Mouse (Mus musculus) hindbrain, embryonic 11.5 days (tissue): Measurements from ENCODE around the gene Stk11ip. TPM values are rescaled to one million over a fixed set of nuclear protein-coding genes. Genes with fewer than 3 reads are reported as not detected.
A peak's percentile ranks its signal among the peaks of the same experiment; 100 is the strongest.

Source experiments
- ATAC-seq: fragments of 200-750 bp; cut with Nextera tagmentation; 2 replicates; pipeline ENCODE4 v1.8.0; 2017; ENCODE audit warnings: mild to moderate bottlenecking, moderate TSS enrichment, moderate library complexity; ENCODE audit not compliant: low FRiP score
- DNase-seq: peaks from one replicate; pipeline ENCODE4 v3.0.0-alpha.2; 2015; ENCODE audit warnings: low spot score
- H3K27ac ChIP-seq: fragments of 300-500 bp; sonication (generic); 2 replicates; pipeline ENCODE4 v1.5.1; 2014; ENCODE audit warnings: mild to moderate bottlenecking, low read depth, low read length
- H3K27me3 ChIP-seq: fragments of 300-500 bp; sonication (generic); 2 replicates; pipeline ENCODE4 v1.6.1; 2014; ENCODE audit warnings: mild to moderate bottlenecking, low read length, moderate library complexity, mixed read lengths; ENCODE audit not compliant: control insufficient read depth, insufficient read depth
- H3K36me3 ChIP-seq: fragments of 300-500 bp; sonication (generic); 2 replicates; pipeline ENCODE4 v1.6.1; 2014; ENCODE audit warnings: mild to moderate bottlenecking, low read length, moderate library complexity, mixed read lengths; ENCODE audit not compliant: control insufficient read depth, insufficient read depth
- H3K4me1 ChIP-seq: fragments of 300-500 bp; sonication (generic); replicated peaks from 2 replicates; pipeline ENCODE4 v1.6.1; 2014; ENCODE audit warnings: low read length, mixed read lengths; ENCODE audit not compliant: control insufficient read depth, insufficient read depth
- H3K4me2 ChIP-seq: fragments of 300-500 bp; sonication (generic); replicated peaks from 2 replicates; pipeline ENCODE4 v1.6.1; 2014; ENCODE audit warnings: mild to moderate bottlenecking, low read depth, low read length
- H3K4me3 ChIP-seq: fragments of 300-500 bp; sonication (generic); 2 replicates; pipeline ENCODE4 v1.5.1; 2014; ENCODE audit warnings: low read depth, low read length
- H3K9ac ChIP-seq: fragments of 300-500 bp; sonication (generic); 2 replicates; pipeline ENCODE4 v1.6.1; 2014; ENCODE audit warnings: low read depth, low read length
- H3K9me3 ChIP-seq: fragments of 300-500 bp; sonication (generic); 2 replicates; pipeline ENCODE4 v1.6.1; 2016; ENCODE audit warnings: low read length; ENCODE audit not compliant: control insufficient read depth
- WGBS: fragments of 180-500 bp; shearing (Covaris S2); extraction: QIAGEN DNeasy Blood & Tissue Kit; methylation state at CpG from one replicate; pipeline ENCODE4 v1.1.7; 2014; 5-methylcytosine and 5-hydroxymethylcytosine counted together
- polyA plus RNA-seq: library from polyadenylated mRNA; unstranded; fragments of >200 nt; fragmentation: Nextera tagmentation; extraction: Ambion mirVana; gene quantifications from 2 replicates; pipeline ENCODE4 v1.2.1, GENCODE M21; 2014

Stk11ip gene
- 11.8 and 13.4 TPM in 2 replicates for polyA plus RNA-seq

DNA sequence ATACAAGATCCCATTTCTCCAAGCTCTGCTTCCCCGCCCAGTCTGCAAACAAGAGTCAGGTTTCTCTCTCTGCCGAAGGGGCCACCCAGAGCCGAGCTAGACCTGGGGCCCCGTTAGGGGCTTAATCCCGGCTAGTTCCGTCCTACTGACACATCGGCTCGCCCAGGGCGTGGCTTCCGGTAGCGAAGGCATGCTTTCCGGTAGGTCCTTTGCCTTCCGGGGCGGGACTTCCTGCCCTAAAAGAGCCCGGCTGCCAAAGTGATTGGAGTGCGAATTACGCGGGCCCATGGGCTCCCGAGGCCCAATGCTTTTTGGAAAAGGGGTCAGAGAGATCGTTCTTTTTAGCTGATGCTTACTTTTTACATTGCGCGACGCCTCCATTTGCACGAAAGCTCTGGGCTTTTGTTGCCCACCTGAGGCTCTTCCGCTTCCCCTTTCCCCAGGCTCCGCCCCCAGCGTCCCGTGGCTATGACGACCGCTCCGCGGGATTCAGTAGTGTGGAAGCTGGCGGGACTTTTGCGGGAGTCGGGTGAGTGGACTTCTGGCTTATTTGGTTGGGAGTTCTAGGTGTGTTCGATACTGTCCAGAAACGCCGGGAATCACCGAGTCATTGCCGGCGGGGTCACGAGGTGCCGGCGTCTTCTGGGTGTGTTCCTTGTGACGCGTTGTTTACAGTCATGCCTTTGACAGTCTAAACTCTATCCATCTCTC lies at the start of gene Stk11ip:
Gene Stk11ip (plus strand): TSS at position 209 of the 711 bp plus-strand sequence.
- peak; percentile 97 for ATAC-seq
- under 1% methylated on average over 46 of the region's 46 CpGs for WGBS
- Histone ChIP-seq H3K4me1 (no peaks in the 10 kb centered on the region), H3K27ac (peak within 1 kb of the TSS; percentile 80), H3K9ac (peak within 1 kb of the TSS; percentile 51), H3K27me3 (no peaks in the 10 kb centered on the region), H3K4me3 (peak within 1 kb of the TSS; percentile 65), H3K36me3 (no peaks in the 10 kb centered on the region), H3K4me2 (peak within 1 kb of the TSS; percentile 56), H3K9me3 (no peaks in the 10 kb centered on the region)
- DNase-seq = peak; percentile 98

DNA sequence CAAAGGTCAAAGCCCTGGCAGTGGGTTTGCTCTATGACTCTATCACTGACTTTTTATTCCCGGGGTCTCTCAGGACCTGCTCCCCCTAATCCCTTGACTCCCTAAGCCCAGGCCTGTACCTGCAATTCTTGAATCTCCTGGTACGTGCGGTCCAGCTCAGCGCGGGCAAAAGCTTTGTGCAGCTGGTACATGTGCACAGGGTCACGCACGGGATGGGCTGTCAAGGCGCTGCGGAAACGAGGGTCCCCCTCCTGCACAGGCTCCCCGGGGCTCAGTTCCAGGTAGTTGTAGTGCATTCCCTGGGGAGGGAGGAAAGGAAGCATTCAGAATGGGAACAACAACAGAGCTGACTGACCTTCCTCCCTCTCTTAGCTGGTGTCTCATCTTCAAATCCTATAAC lies 44.9 kb upstream of the Stk11ip start:
- DNase-seq = no peak
- Histone ChIP-seq H3K4me2 (no peak overlapping the region), H3K27me3 (0 out of 2 replicates have a peak, but pooled peaks cover 5% of the 10 kb centered on the region), H3K9ac (no peak overlapping the region), H3K9me3 (no peaks in the 10 kb centered on the region), H3K36me3 (peaks cover 12% of the 10 kb centered on the region; the same call in 1 of the 2 replicates), H3K4me3 (no peak overlapping the region), H3K4me1 (0 out of 2 replicates have a peak, but pooled peaks cover 3% of the 10 kb centered on the region), H3K27ac (no peak overlapping the region)
- ATAC-seq = no peak
- WGBS = 97% methylated on average over 11 of the region's 11 CpGs

DNA sequence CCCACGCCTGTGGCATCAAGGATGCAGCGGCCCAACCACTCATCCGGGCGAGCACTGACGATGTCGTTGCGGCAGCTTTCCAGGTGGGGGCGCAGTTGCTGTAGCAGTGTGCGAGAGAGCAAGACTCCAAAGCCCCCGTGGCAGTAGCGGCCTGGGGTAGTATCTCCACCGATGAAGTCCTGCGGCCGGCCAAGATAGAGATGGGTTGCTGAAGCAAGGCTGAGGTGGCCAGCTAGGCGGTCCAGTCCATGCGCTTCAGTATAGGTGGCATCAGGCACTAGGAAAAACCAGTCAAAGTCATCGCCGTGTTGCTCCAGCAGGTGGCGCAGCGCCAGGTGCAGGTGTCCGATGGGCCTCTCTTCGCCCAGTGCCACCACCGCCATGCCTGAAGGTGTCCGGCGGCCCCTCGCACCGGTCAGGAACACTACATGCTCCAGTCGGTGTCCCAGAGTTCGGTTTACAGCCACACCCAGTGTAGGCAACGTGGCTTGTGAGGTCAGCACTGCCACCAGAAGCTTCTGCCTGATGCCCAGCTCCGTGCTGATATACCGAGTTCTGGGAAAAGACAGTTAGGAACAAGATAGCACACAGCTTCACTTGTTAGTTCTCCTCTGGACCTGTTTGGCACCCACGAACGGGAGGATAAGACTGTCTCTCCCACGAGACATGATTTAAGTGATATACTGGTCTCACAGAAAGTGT lies 43.9 kb upstream of the Stk11ip start:
- 12% methylated on average over 35 of the region's 35 CpGs for WGBS
- ATAC-seq (no peak), DNase-seq (peak; percentile 86)
- H3K9ac ChIP-seq = no peak overlapping the region
- H3K27me3 ChIP-seq = peaks cover 6% of the 10 kb centered on the region
- H3K36me3 ChIP-seq = peaks cover 12% of the 10 kb centered on the region; the same call in 1 of the 2 replicates
- H3K9me3 ChIP-seq = no peaks in the 10 kb centered on the region
- peak overlapping the region; percentile 10 for H3K4me3 ChIP-seq
- H3K4me1 ChIP-seq = 0 out of 2 replicates have a peak, but pooled peaks cover 3% of the 10 kb centered on the region
- no peak overlapping the region for H3K27ac ChIP-seq
- H3K4me2 ChIP-seq = peak overlapping the region; percentile 27

DNA sequence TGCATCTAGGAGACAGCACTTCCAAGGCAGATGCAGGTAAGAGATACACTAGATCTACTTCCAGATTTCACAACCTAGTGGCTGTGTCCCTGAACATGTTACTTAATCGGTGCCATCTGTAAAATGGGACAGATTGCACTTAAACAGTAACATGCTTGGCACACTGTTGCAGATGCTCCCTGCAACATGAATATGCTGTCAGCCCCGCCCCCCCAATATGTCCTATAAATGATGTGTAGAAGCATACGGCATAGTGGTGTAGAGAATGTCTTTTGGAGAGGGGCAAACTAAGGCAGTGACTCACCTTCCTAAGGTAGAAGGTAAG lies 43.4 kb upstream of the Stk11ip start:
- H3K4me3 ChIP-seq = peak overlapping the region; percentile 88
- no peak overlapping the region for H3K9ac ChIP-seq
- H3K4me1 ChIP-seq = 0 out of 2 replicates have a peak, but pooled peaks cover 3% of the 10 kb centered on the region
- 58% methylated on average over 3 of the region's 3 CpGs for WGBS
- H3K4me2 ChIP-seq = peak overlapping the region; percentile 92
- H3K27ac ChIP-seq = no peak overlapping the region
- peaks cover 11% of the 10 kb centered on the region for H3K27me3 ChIP-seq
- H3K36me3 ChIP-seq = peaks cover 15% of the 10 kb centered on the region; the same call in 1 of the 2 replicates
- DNase-seq = no peak
- no peak for ATAC-seq
- H3K9me3 ChIP-seq = no peaks in the 10 kb centered on the region

DNA sequence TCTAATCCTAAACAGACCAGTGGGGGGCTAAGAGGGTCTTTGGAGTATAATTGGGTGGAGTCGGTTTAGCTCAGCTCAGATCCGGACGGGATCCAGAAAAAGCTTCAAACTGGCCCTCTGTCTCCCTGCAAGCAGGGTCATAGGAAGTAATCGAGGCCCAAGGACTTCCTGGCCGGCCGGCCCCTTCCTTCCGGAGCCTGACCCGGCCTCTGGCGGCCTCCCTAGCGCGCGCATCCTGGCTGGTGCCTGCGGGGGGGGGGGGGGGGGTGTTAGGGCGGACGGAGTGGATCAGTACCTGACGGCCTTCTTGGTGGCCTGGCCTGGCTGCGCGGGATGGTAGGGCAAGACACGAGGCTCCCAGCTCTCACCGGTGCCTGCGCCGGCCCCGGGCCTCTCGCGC lies 42.8 kb upstream of the Stk11ip start:
- peak overlapping the region; percentile 92 for H3K4me2 ChIP-seq
- no peaks in the 10 kb centered on the region for H3K9me3 ChIP-seq
- WGBS = under 1% methylated on average over 18 of the region's 25 CpGs
- peak overlapping the region; percentile 76 for H3K27ac ChIP-seq
- DNase-seq (peak; percentile 41), ATAC-seq (no peak)
- peaks cover 11% of the 10 kb centered on the region; the same call in 1 of the 2 replicates for H3K36me3 ChIP-seq
- peaks cover 15% of the 10 kb centered on the region for H3K27me3 ChIP-seq
- H3K4me1 ChIP-seq = 0 out of 2 replicates have a peak, but pooled peaks cover 3% of the 10 kb centered on the region
- peak overlapping the region; percentile 84 for H3K9ac ChIP-seq
- H3K4me3 ChIP-seq = peak overlapping the region; percentile 88

DNA sequence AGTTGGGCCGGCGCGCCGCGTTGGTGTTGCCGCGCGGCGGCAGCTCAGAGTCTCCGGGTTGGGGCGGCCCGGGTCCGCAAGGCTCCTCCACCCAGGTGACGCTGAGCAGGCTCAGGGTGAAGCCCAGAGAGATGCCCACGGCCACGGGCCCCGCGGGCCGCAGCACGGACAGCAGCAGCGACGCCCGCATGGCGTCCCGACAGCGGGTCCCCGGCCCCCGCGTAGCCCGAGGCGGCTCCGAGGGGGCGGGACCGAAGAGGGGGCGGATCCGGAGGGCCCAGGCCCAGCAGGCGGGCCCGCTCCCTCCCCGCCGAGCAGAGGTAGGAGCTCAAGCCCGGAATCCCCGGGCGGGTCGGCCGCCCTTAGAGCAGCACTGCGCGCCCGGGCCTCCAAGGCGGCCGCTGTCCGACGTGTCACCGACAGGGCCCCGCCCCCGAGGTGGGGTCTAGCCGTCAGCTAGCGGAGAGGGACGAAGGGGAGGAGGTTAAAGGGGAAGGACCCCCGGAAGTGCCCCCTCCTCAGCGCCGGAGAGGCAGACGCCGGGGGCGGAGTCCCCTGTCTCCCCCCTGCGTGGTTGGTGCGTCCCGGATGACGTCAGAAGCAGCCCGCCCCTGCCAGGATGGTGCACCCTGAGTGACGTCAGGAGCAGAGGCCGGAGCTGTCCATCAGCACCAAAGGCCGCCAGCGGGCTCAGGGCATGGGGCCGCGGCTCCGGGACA lies 42.3 kb upstream of the Stk11ip start, which contains the start of the genes Chpf and Tmem198:
Gene Chpf (minus strand): TSS at position 392 of the 719 bp plus-strand sequence.
Gene Tmem198 (plus strand): TSS at position 617 of the 719 bp plus-strand sequence.
- Histone ChIP-seq H3K4me3 (peak within 1 kb of the TSS; percentile 88), H3K9me3 (no peaks in the 10 kb centered on the region), H3K9ac (peak within 1 kb of the TSS; percentile 84), H3K36me3 (peaks cover 11% of the 10 kb centered on the region; the same call in 1 of the 2 replicates), H3K4me1 (0 out of 2 replicates have a peak, but pooled peaks cover 3% of the 10 kb centered on the region), H3K4me2 (peak within 1 kb of the TSS; percentile 92), H3K27me3 (peaks cover 16% of the 10 kb centered on the region), H3K27ac (peak within 1 kb of the TSS; percentile 76)
- under 1% methylated on average over 72 of the region's 76 CpGs for WGBS
- peak; percentile 92 for ATAC-seq
- peak; percentile 98 for DNase-seq

DNA sequence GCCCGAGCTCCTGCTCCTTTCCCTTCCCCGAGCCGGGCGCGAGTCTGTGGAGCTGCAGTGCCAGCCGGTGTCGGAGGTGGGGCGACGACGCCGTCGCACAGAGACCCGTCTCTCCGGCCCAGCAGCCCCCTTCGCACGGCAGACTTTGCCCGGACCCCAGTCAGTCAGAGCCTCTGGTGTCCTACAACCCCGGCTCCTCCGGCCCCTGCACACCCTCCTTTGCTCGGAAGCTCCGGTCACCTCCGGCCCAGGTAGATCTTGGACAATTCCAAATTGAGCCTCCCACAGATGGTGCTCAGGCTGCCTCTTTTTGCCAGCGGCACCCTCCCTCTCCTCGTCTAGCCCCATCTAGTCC lies 41.7 kb upstream of the Stk11ip start:
- peaks cover 11% of the 10 kb centered on the region; the same call in 1 of the 2 replicates for H3K36me3 ChIP-seq
- WGBS = 2% methylated on average over 23 of the region's 24 CpGs

DNA sequence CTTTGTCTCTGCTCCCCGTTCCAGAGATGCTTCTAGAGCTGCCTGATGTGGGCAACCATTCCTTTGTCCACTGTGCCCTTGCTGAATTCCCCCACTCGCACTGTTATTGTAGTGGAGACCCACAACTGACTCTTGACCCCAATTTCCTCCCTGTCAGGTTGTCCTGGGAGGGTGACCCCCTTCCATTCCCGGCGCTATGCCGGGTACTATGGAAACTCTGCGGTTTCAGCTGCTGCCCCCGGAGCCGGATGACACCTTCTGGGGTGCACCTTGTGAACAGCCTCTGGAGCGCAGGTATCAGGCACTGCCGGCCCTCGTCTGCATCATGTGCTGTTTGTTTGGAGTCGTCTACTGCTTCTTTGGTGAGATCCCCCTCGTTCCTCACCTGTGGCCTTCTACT lies 41.3 kb upstream of the Stk11ip start:
- Histone ChIP-seq H3K9ac (peak overlapping the region; percentile 84), H3K4me1 (0 out of 2 replicates have a peak, but pooled peaks cover 3% of the 10 kb centered on the region), H3K36me3 (peaks cover 8% of the 10 kb centered on the region; the same call in 1 of the 2 replicates), H3K27ac (no peak overlapping the region), H3K9me3 (no peaks in the 10 kb centered on the region), H3K4me2 (peak overlapping the region; percentile 92), H3K4me3 (peak overlapping the region; percentile 88), H3K27me3 (peaks cover 22% of the 10 kb centered on the region)
- ATAC-seq = no peak
- DNase-seq = no peak
- WGBS = 15% methylated on average over 13 of the region's 13 CpGs

More for the DNA sequence above, 41.7 kb upstream of the Stk11ip start:
- Histone ChIP-seq H3K27ac (0 out of 2 replicates have a peak overlapping the region, but pooled peaks have one; percentile 65), H3K9ac (peak overlapping the region; percentile 84), H3K4me2 (peak overlapping the region; percentile 92), H3K27me3 (peaks cover 18% of the 10 kb centered on the region), H3K9me3 (no peaks in the 10 kb centered on the region), H3K4me3 (peak overlapping the region; percentile 88), H3K4me1 (0 out of 2 replicates have a peak, but pooled peaks cover 3% of the 10 kb centered on the region)
- ATAC-seq = peak; percentile 68
- DNase-seq = no peak
